Mouse (Mus musculus) olfactory bulb, adult 2 months (tissue): ENCODE results near the gene Mob3a.

ENCODE experiments used
- CTCF ChIP-seq: fragments of 200-500 bp; IDR thresholded peaks from 2 replicates; pipeline ENCODE4 v1.5.1; 2012; ENCODE audit warnings: low read depth, mild to moderate bottlenecking, low read length, moderate library complexity; ENCODE audit not compliant: insufficient read depth
- POLR2A ChIP-seq: fragments of 200-500 bp; IDR thresholded peaks from 2 replicates; pipeline ENCODE4 v1.6.1; 2012; ENCODE audit warnings: mild to moderate bottlenecking, low read depth, low read length, moderate library complexity; ENCODE audit not compliant: insufficient read depth

- TF ChIP-seq CTCF (no peak), POLR2A (no peak)
Measured at GRCm38 (mm10) chr10:80736731-80737130, 35.0 kb upstream of the Mob3a start.
